Mouse (Mus musculus) myocyte (in vitro differentiated cells): ENCODE measurements around the gene Anxa4. TPM values are rescaled to one million over a fixed set of nuclear protein-coding genes. Genes with fewer than 3 reads are reported as not detected.
A peak's percentile ranks its signal among the peaks of the same experiment; 100 is the strongest.

Experiments
- H3K27me3 ChIP-seq: one replicate; pipeline ENCODE4 v1.6.1; 2011; ENCODE audit not compliant: control insufficient read depth, insufficient read depth, insufficient read length
- H3K36me3 ChIP-seq: one replicate; pipeline ENCODE4 v1.6.1; 2011; ENCODE audit not compliant: control insufficient read depth, insufficient read depth
- H3K4me2 ChIP-seq: one replicate; pipeline ENCODE4 v1.6.1; 2011; ENCODE audit warnings: low read depth, control low read depth
- H3K4me3 ChIP-seq: one replicate; pipeline ENCODE4 v1.5.1; 2011; ENCODE audit warnings: mild to moderate bottlenecking, control low read depth, moderate library complexity
- H3K79me2 ChIP-seq: one replicate; pipeline ENCODE4 v1.6.1; 2011; ENCODE audit not compliant: control insufficient read depth, insufficient read depth
- H3ac ChIP-seq: one replicate; pipeline ENCODE4 v1.6.1; 2011; ENCODE audit not compliant: control insufficient read depth, insufficient read length
- CEBPB ChIP-seq: IDR thresholded peaks from 2 replicates; pipeline ENCODE4 v1.6.1; 2011; ENCODE audit warnings: mild to moderate bottlenecking, moderate library complexity; ENCODE audit not compliant: poor library complexity, insufficient read depth, severe bottlenecking
- E2F4 ChIP-seq: IDR thresholded peaks from one replicate; pipeline ENCODE4 v1.6.1; 2011; ENCODE audit warnings: mild to moderate bottlenecking, control low read depth, moderate library complexity; ENCODE audit not compliant: insufficient read depth
- MAX ChIP-seq: IDR thresholded peaks from one replicate; pipeline ENCODE4 v1.6.1; 2011; ENCODE audit warnings: low read depth, mild to moderate bottlenecking, control low read depth
- MYOD1 ChIP-seq, 3 experiments: IDR thresholded peaks; one replicate each; pipeline ENCODE4 v1.6.1; 2011; ENCODE audit warnings: control low read depth in 2 of 3, low read depth in 2 of 3, mild to moderate bottlenecking in 2 of 3, moderate library complexity in 1 of 3; ENCODE audit not compliant: insufficient read length in 2 of 3, control insufficient read depth in 1 of 3
- MYOG ChIP-seq, 3 experiments: IDR thresholded peaks; one replicate each; pipeline ENCODE4 v1.6.1; 2011; ENCODE audit warnings: control low read depth in 2 of 3, low read depth in 2 of 3, mild to moderate bottlenecking in 2 of 3; ENCODE audit not compliant: insufficient read length in 2 of 3, control insufficient read depth in 1 of 3, insufficient read depth in 1 of 3
- POLR2A ChIP-seq: IDR thresholded peaks from one replicate; pipeline ENCODE4 v1.6.1; 2011; ENCODE audit warnings: low read depth, mild to moderate bottlenecking, control low read depth, moderate library complexity; ENCODE audit not compliant: insufficient read length
- POLR2AphosphoS2 ChIP-seq: IDR thresholded peaks from one replicate; pipeline ENCODE4 v1.6.1; 2011; ENCODE audit warnings: low read depth, control low read depth; ENCODE audit not compliant: insufficient read length
- REST ChIP-seq: IDR thresholded peaks from one replicate; pipeline ENCODE4 v1.6.1; 2011; ENCODE audit warnings: mild to moderate bottlenecking, control low read depth, moderate library complexity; ENCODE audit not compliant: insufficient read depth, insufficient read length
- SRF ChIP-seq: IDR thresholded peaks from one replicate; pipeline ENCODE4 v1.6.1; 2011; ENCODE audit warnings: low read depth; ENCODE audit not compliant: control insufficient read depth, insufficient read length
- TCF12 ChIP-seq: IDR thresholded peaks from one replicate; pipeline ENCODE4 v1.6.1; 2011; ENCODE audit warnings: mild to moderate bottlenecking, control low read depth; ENCODE audit not compliant: poor library complexity, insufficient read depth, severe bottlenecking
- TCF3 ChIP-seq: IDR thresholded peaks from one replicate; pipeline ENCODE4 v1.6.1; 2011; ENCODE audit warnings: low read depth, control low read depth; ENCODE audit not compliant: insufficient read length
- USF1 ChIP-seq: IDR thresholded peaks from one replicate; pipeline ENCODE4 v1.6.1; 2011; ENCODE audit warnings: low read depth, mild to moderate bottlenecking, control low read depth, moderate library complexity
- polyA plus RNA-seq: library from polyadenylated mRNA; unstranded; fragments of >200 nt; fragmentation: generic; extraction: Trizol; gene quantifications from one replicate; pipeline ENCODE4 v1.2.1, GENCODE M21; 2012; ENCODE audit warnings: missing spikeins

The Anxa4 gene
- polyA plus RNA-seq, 1 experiment: 72.5 TPM

GRCm38 (mm10) chr6:86823051-86823431 lies 29.7 kb upstream of the Anxa4 start:
- Histone ChIP-seq H3K4me3 (no peak overlapping the region), H3K27me3 (no peaks in the 10 kb centered on the region), H3K79me2 (no peaks in the 10 kb centered on the region), H3K4me2 (no peak overlapping the region), H3K36me3 (no peaks in the 10 kb centered on the region), H3ac (no peak overlapping the region)
- TF ChIP-seq MYOG (IDR thresholded peaks at IDR 0.05; ENCODE audit: control insufficient read depth in 1 of 3, insufficient read depth in 1 of 3, insufficient read length in 2 of 3, low read depth in 2 of 3): no peak

GRCm38 (mm10) chr6:86822285-86823050 lies 29.1 kb upstream of the Anxa4 start:
- Histone ChIP-seq H3ac (no peak overlapping the region), H3K4me3 (no peak overlapping the region), H3K27me3 (no peaks in the 10 kb centered on the region), H3K36me3 (no peaks in the 10 kb centered on the region), H3K79me2 (no peaks in the 10 kb centered on the region), H3K4me2 (peak overlapping the region; percentile 37)
- TF ChIP-seq POLR2AphosphoS2: no peak
- TF ChIP-seq MYOG (IDR thresholded peaks at IDR 0.05; ENCODE audit: control insufficient read depth in 1 of 3, insufficient read depth in 1 of 3, insufficient read length in 2 of 3, low read depth in 2 of 3): peak in 1 of 3 experiments; percentile 5

- no peaks in the 10 kb centered on the region for H3K27me3 ChIP-seq
- TF ChIP-seq CEBPB: no peak
- H3K4me3 ChIP-seq: no peak overlapping the region
- H3K79me2 ChIP-seq: no peaks in the 10 kb centered on the region
- H3ac ChIP-seq: no peak overlapping the region
- no peaks in the 10 kb centered on the region for H3K36me3 ChIP-seq
- no peak overlapping the region for H3K4me2 ChIP-seq
Measured at GRCm38 (mm10) chr6:86820690-86821089, 27.3 kb upstream of the Anxa4 start.

DNA sequence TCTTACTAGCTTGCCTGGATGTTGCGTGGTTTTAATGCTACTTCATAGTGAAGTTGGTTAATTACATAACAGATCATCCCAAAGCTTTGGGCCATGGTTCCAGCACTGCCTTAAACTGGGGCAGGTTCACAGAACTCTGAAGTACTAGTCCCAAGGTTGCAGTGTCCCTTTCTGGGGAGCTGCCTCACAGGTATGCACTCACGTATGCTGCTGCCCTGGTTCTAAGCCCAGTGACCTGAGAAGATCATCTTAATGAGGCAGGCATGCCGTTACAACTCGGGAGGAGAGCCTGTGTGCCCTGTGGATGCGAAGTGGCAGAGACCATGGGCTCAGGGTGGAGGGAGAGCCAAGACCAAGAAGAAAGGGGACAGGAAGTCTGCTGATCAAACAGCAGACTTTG lies 26.5 kb upstream of the Anxa4 start:
- Histone ChIP-seq H3K4me2 (no peak overlapping the region), H3K36me3 (no peaks in the 10 kb centered on the region), H3K27me3 (no peaks in the 10 kb centered on the region), H3ac (no peak overlapping the region), H3K4me3 (no peak overlapping the region), H3K79me2 (no peaks in the 10 kb centered on the region)
- TF ChIP-seq USF1 (no peak), TCF3 (no peak), MYOD1 (IDR thresholded peaks at IDR 0.05; ENCODE audit: control insufficient read depth in 1 of 3, insufficient read length in 2 of 3, low read depth in 2 of 3) (no peak)

DNA sequence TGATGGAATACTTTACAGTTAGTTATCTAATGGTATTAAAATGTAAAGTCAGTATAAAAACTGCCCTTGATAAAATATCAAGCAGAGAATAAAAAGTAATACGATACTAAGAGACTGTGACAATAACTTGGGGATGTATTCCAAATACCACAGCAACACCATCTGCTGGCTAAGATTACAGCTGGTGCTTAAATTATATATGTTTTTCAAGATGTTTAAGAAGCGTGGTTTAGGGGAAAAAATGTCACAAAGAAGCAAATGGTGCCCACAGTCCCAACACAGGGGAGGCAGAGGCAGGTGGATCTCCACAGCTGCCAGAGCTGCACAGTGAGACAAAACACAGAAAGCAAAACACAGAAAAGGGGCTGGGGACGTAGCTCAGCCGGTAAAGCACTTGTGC lies 25.5 kb upstream of the Anxa4 start:
- Histone ChIP-seq H3K4me3 (no peak overlapping the region), H3K4me2 (no peak overlapping the region), H3K27me3 (no peaks in the 10 kb centered on the region), H3K79me2 (no peaks in the 10 kb centered on the region), H3ac (no peak overlapping the region), H3K36me3 (no peaks in the 10 kb centered on the region)
- TF ChIP-seq TCF3: no peak
- TF ChIP-seq MYOG (IDR thresholded peaks at IDR 0.05; ENCODE audit: control insufficient read depth in 1 of 3, insufficient read depth in 1 of 3, insufficient read length in 2 of 3, low read depth in 2 of 3): no peak
- no peak for TF ChIP-seq SRF
- no peak for TF ChIP-seq POLR2AphosphoS2
- no peak for TF ChIP-seq MAX
- TF ChIP-seq MYOD1 (IDR thresholded peaks at IDR 0.05; ENCODE audit: control insufficient read depth in 1 of 3, insufficient read length in 2 of 3, low read depth in 2 of 3): no peak
- TF ChIP-seq CEBPB: no peak
- no peak for TF ChIP-seq REST
- TF ChIP-seq E2F4: no peak
- TF ChIP-seq USF1: no peak
- TF ChIP-seq POLR2A: no peak
- TF ChIP-seq TCF12: no peak

DNA sequence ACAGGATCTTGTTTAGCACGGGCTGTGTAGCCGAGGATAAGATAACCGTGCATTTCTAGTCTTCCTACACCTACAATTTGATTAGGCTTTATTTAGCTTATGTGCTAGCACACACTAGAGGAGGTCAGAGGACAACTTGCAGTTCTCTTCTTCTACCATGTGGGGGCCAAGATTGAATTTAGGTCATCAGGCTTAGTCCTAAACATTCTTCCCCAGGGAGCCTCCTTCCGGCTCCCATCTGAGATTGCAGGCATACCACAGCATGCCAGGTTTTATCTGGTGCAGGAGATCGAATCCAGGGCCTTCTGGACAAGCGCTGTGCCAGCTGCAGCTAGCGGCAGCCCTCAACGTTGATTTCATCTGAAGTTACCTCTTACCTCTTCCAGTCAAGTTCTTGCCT lies 23.2 kb upstream of the Anxa4 start:
- Histone ChIP-seq H3K4me2 (no peak overlapping the region), H3K27me3 (no peaks in the 10 kb centered on the region), H3ac (no peak overlapping the region), H3K36me3 (no peaks in the 10 kb centered on the region), H3K4me3 (no peak overlapping the region), H3K79me2 (no peaks in the 10 kb centered on the region)
- no peak for TF ChIP-seq SRF
- TF ChIP-seq USF1: no peak
- no peak for TF ChIP-seq MYOD1 (IDR thresholded peaks at IDR 0.05; ENCODE audit: control insufficient read depth in 1 of 3, insufficient read length in 2 of 3, low read depth in 2 of 3)
- no peak for TF ChIP-seq MAX
- no peak for TF ChIP-seq REST
